Mouse (Mus musculus) kidney, postnatal 10 days (tissue): ENCODE results near the gene Ccdc152.
"Not testable (repeated sequence)": the region's sequence is repeated elsewhere in the genome, so short reads cannot be mapped to it uniquely, and the experiment has no call there.

Experiments
- DNase-seq: peaks from one replicate; pipeline ENCODE4 v3.0.0; 2021; ENCODE audit warnings: mixed read lengths

Gene Ccdc152

GRCm38 (mm10) chr15:3277391-3277790, 25.9 kb downstream of the Ccdc152 start:
- DNase-seq, result no peak

- DNase-seq, result no peak
These were observed 30.1 kb downstream of the Ccdc152 start for GRCm38 (mm10) chr15:3273191-3273590.

- peak; percentile 36 for DNase-seq
These were observed 32.1 kb downstream of the Ccdc152 start for GRCm38 (mm10) chr15:3271216-3271615.

- DNase-seq, result peak; percentile 88
These were observed 32.7 kb downstream of the Ccdc152 start for GRCm38 (mm10) chr15:3270646-3271077.

- DNase-seq, result peak; percentile 54
These were observed 33.2 kb downstream of the Ccdc152 start for GRCm38 (mm10) chr15:3269996-3270645.

GRCm38 (mm10) chr15:3269496-3269895, 33.8 kb downstream of the Ccdc152 start:
- DNase-seq, result no peak

- no peak for DNase-seq
These were observed 35.1 kb downstream of the Ccdc152 start, which contains the start of gene Selenop for GRCm38 (mm10) chr15:3268247-3268646. Gene Selenop, plus strand, starts transcription at chr15:3268547.

- no peak for DNase-seq
These were observed 38.5 kb downstream of the Ccdc152 start for GRCm38 (mm10) chr15:3264828-3265227.

- no peak for DNase-seq
These were observed 39.0 kb downstream of the Ccdc152 start for GRCm38 (mm10) chr15:3264293-3264692.

GRCm38 (mm10) chr15:3262883-3263282, 40.4 kb downstream of the Ccdc152 start:
- DNase-seq, result no peak

- DNase-seq, result no peak
These were observed 43.0 kb downstream of the Ccdc152 start for GRCm38 (mm10) chr15:3260309-3260708.

- no peak for DNase-seq
These were observed 44.3 kb downstream of the Ccdc152 start for GRCm38 (mm10) chr15:3259025-3259424.

- no peak for DNase-seq
These were observed 51.6 kb downstream of the Ccdc152 start for GRCm38 (mm10) chr15:3251718-3252067.

- no peak for DNase-seq
These were observed 52.2 kb downstream of the Ccdc152 start for GRCm38 (mm10) chr15:3251031-3251717.

- no peak for DNase-seq
These were observed 52.7 kb downstream of the Ccdc152 start for GRCm38 (mm10) chr15:3250620-3251019.

- not testable (repeated sequence) for DNase-seq
These were observed 58.3 kb downstream of the Ccdc152 start for GRCm38 (mm10) chr15:3245036-3245435.

GRCm38 (mm10) chr15:3237963-3238362, 65.4 kb downstream of the Ccdc152 start:
- DNase-seq, result no peak

GRCm38 (mm10) chr15:3236338-3236737, 67.0 kb downstream of the Ccdc152 start:
- DNase-seq, result no peak

- no peak for DNase-seq
These were observed 69.3 kb downstream of the Ccdc152 start for GRCm38 (mm10) chr15:3233837-3234551.

- peak; percentile 35 for DNase-seq
These were observed 71.0 kb downstream of the Ccdc152 start for GRCm38 (mm10) chr15:3232168-3232835.

- no peak for DNase-seq
These were observed 72.3 kb downstream of the Ccdc152 start for GRCm38 (mm10) chr15:3231004-3231403.
